Mouse (Mus musculus): ENCODE results near the gene Gramd1a.

DNA sequence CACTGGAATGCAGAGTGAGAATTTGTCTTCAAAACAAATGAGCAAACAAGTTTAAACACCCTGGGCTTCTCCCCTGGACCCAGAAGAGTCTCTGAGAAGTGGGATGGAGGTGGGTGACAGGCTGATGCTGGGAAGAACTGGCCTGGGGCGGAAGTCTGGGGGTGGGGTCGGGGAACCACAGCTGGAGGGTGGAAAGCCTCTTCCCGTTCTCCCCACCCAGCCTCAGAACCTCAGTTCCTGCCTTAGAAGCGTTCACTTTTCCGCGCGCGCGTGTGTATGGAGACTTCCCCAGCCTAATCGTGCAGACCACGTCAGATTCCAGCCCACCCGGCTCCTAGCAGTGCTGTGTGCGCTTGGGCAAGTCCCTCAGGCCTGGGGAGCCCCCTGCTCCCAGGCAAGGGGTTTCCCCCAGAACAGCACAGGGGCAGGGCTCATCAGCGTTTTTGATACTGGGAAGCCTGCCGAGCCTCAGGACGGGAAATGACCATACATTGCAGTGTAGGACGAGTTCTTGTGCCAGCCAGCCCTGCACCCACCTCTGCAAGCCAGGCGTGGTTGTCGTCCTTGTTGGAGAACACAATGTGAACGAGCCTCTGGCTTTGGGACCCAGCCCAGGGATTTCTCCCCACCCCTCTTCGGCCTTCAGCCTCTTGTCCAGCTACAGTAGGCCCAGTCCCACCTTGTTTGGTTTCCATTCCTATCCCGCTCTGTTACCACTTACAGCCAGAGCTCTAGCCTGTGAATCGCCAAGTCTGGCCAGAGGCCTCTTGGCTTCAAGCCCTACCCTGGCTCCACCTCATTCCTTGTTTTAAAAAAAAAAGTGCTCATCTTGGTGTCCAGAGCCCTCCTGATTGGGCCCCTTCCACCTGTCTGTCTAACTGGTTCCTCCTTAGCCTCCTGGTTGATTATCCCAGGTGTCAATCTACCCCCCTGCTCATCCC is 4.1 kb downstream of the Gramd1a start:
- TF ChIP-seq POLR2A (IDR thresholded peaks at IDR 0.05; ENCODE audit: extremely low read depth, insufficient read depth, low read length) (no peak), CTCF (IDR thresholded peaks at IDR 0.05; ENCODE audit: low read depth, low read length) (no peak)
